Mouse (Mus musculus) CH12.LX (cell line): ENCODE results near the gene Aatf. TPM values are rescaled to one million over a fixed set of nuclear protein-coding genes. Genes with fewer than 3 reads are reported as not detected.
A peak's percentile ranks its signal among the peaks of the same experiment; 100 is the strongest.

Experiments
- DNase-seq: peaks from one replicate; pipeline ENCODE4 v3.0.0-alpha.2; 2013; ENCODE audit errors: extremely low read depth
- H3K27ac ChIP-seq: 2 replicates; pipeline ENCODE4 v1.5.1; 2012; ENCODE audit warnings: low read depth, mild to moderate bottlenecking, control low read depth, moderate library complexity; ENCODE audit not compliant: insufficient read depth
- H3K27me3 ChIP-seq: replicated peaks from 2 replicates; pipeline ENCODE3; 2012; ENCODE audit warnings: inconsistent platforms
- H3K36me3 ChIP-seq, 2 experiments: replicated peaks in 1 of 2; 2 replicates each; pipeline versions ENCODE3 to v1.6.1; 2012; ENCODE audit warnings: inconsistent platforms in 1 of 2, low read length in 1 of 2, mild to moderate bottlenecking in 1 of 2, mixed read lengths in 1 of 2, moderate library complexity in 1 of 2; ENCODE audit not compliant: control insufficient read depth in 1 of 2, insufficient read depth in 1 of 2
- H3K4me1 ChIP-seq, 2 experiments: 2 replicates each; pipeline ENCODE4 v1.6.1; 2012; ENCODE audit warnings: inconsistent platforms in 1 of 2, moderate library complexity in 1 of 2; ENCODE audit not compliant: insufficient read depth in 2 of 2, control insufficient read depth in 1 of 2
- H3K4me2 ChIP-seq: 2 replicates; pipeline ENCODE4 v1.6.1; 2012; ENCODE audit warnings: low read depth, mild to moderate bottlenecking, control low read depth; ENCODE audit not compliant: poor library complexity, insufficient read depth, severe bottlenecking
- H3K4me3 ChIP-seq, 3 experiments: fragments of 150-350 bp in 1 of 3; sonication (generic) in 1 of 3; replicated peaks in 1 of 3; 2 replicates each; pipeline versions ENCODE3 to v1.5.1; 2011 to 2012; ENCODE audit warnings: low read depth in 2 of 3, low read length in 2 of 3, mild to moderate bottlenecking in 2 of 3, moderate library complexity in 2 of 3, control low read depth in 1 of 3, improper control_type of control experiment in 1 of 3, inconsistent platforms in 1 of 3, mixed read lengths in 1 of 3; ENCODE audit not compliant: poor library complexity in 1 of 3
- H3K79me2 ChIP-seq: replicated peaks from 2 replicates; pipeline ENCODE4 v1.6.1; 2012; ENCODE audit warnings: mild to moderate bottlenecking, moderate library complexity; ENCODE audit not compliant: control insufficient read depth, poor library complexity, insufficient read depth, severe bottlenecking; ENCODE audit errors: extremely low read depth
- H3K9ac ChIP-seq: 2 replicates; pipeline ENCODE4 v1.6.1; 2012; ENCODE audit warnings: low read depth, mild to moderate bottlenecking, control low read depth, moderate library complexity; ENCODE audit not compliant: insufficient read depth
- H3K9me3 ChIP-seq: replicated peaks from 2 replicates; pipeline ENCODE3; 2012; ENCODE audit warnings: low read length, inconsistent platforms, mixed read lengths
- CHD1 ChIP-seq: IDR thresholded peaks from 2 replicates; pipeline ENCODE4 v1.6.1; 2012; ENCODE audit warnings: low read depth, low read length, improper control_type of control experiment, inconsistent platforms
- CHD2 ChIP-seq: IDR thresholded peaks from 2 replicates; pipeline ENCODE4 v1.6.1; 2011; ENCODE audit warnings: low read length, improper control_type of control experiment
- EP300 ChIP-seq: IDR thresholded peaks from 2 replicates; pipeline ENCODE4 v1.6.1; 2011; ENCODE audit warnings: low read length, improper control_type of control experiment
- ETS1 ChIP-seq: conservative IDR thresholded peaks from 2 replicates; pipeline ENCODE4 v1.6.1; 2012; ENCODE audit warnings: low read depth, mild to moderate bottlenecking, inconsistent platforms, low read length, improper control_type of control experiment, moderate library complexity
- GABPA ChIP-seq: IDR thresholded peaks from 2 replicates; pipeline ENCODE4 v1.6.1; 2012; ENCODE audit warnings: low read depth, low read length, improper control_type of control experiment, inconsistent platforms; ENCODE audit not compliant: insufficient replicate concordance
- IRF4 ChIP-seq: IDR thresholded peaks from 2 replicates; pipeline ENCODE4 v1.6.1; 2014; ENCODE audit warnings: low read depth, mild to moderate bottlenecking, inconsistent platforms, low read length, improper control_type of control experiment
- JUND ChIP-seq: conservative IDR thresholded peaks from 2 replicates; pipeline ENCODE4 v1.6.1; 2011; ENCODE audit warnings: low read depth, low read length, improper control_type of control experiment
- MAFK ChIP-seq: IDR thresholded peaks from 2 replicates; pipeline ENCODE4 v1.6.1; 2011; ENCODE audit warnings: low read length, improper control_type of control experiment; ENCODE audit not compliant: insufficient replicate concordance
- MAX ChIP-seq: IDR thresholded peaks from 2 replicates; pipeline ENCODE4 v1.6.1; 2011; ENCODE audit warnings: low read length, improper control_type of control experiment
- MAZ ChIP-seq: IDR thresholded peaks from 2 replicates; pipeline ENCODE4 v1.6.1; 2012; ENCODE audit warnings: low read depth, mild to moderate bottlenecking, inconsistent platforms, low read length, improper control_type of control experiment, moderate library complexity
- MXI1 ChIP-seq: IDR thresholded peaks from 2 replicates; pipeline ENCODE4 v1.6.1; 2011; ENCODE audit warnings: mild to moderate bottlenecking, low read depth, low read length, improper control_type of control experiment
- MYC ChIP-seq: IDR thresholded peaks from 2 replicates; pipeline ENCODE4 v1.6.1; 2011; ENCODE audit warnings: low read depth, mild to moderate bottlenecking, improper control_type of control experiment, low read length
- NELFE ChIP-seq: IDR thresholded peaks from 2 replicates; pipeline ENCODE4 v1.6.1; 2011; ENCODE audit warnings: low read depth, low read length, improper control_type of control experiment
- POLR2A ChIP-seq: IDR thresholded peaks from 2 replicates; pipeline ENCODE4 v1.6.1; 2011; ENCODE audit warnings: low read depth, mild to moderate bottlenecking, improper control_type of control experiment, low read length
- POLR2AphosphoS2 ChIP-seq: IDR thresholded peaks from 2 replicates; pipeline ENCODE4 v1.6.1; 2011; ENCODE audit warnings: low read depth, low read length, improper control_type of control experiment
- RAD21 ChIP-seq: IDR thresholded peaks from 2 replicates; pipeline ENCODE4 v1.6.1; 2011; ENCODE audit warnings: low read depth, mild to moderate bottlenecking, low read length, improper control_type of control experiment, moderate library complexity
- RCOR1 ChIP-seq: conservative IDR thresholded peaks from 2 replicates; pipeline ENCODE4 v1.6.1; 2012; ENCODE audit warnings: low read depth, mild to moderate bottlenecking, inconsistent platforms, low read length, improper control_type of control experiment
- SMC3 ChIP-seq: IDR thresholded peaks from 2 replicates; pipeline ENCODE4 v1.6.1; 2011; ENCODE audit warnings: low read depth, low read length, improper control_type of control experiment
- TBP ChIP-seq: conservative IDR thresholded peaks from 2 replicates; pipeline ENCODE4 v1.6.1; 2011; ENCODE audit warnings: low read depth, low read length, improper control_type of control experiment
- USF1 ChIP-seq: IDR thresholded peaks from 2 replicates; pipeline ENCODE4 v1.6.1; 2014; ENCODE audit warnings: low read depth, mild to moderate bottlenecking, inconsistent platforms, low read length, improper control_type of control experiment
- USF2 ChIP-seq: conservative IDR thresholded peaks from 2 replicates; pipeline ENCODE4 v1.6.1; 2011; ENCODE audit warnings: low read depth, low read length, improper control_type of control experiment
- ZKSCAN1 ChIP-seq: IDR thresholded peaks from 2 replicates; pipeline ENCODE4 v1.6.1; 2012; ENCODE audit warnings: low read depth, inconsistent platforms, low read length, improper control_type of control experiment, borderline replicate concordance
- dilution Hi-C: fragments of 300-500 bp; cut with MboI; formaldehyde crosslinking; loops from 2 replicates; pipeline ENCODE4 v1.14.3; 2020; ENCODE audit warnings: low sequenced_read_pairs; ENCODE audit not compliant: extremely low pct_unique_long_range_greater_than_20kb, extremely low pct_ligation_motif_present
- in situ Hi-C: fragments of 300-500 bp; cut with MboI; formaldehyde crosslinking; loops from 3 replicates; pipeline ENCODE4 v1.14.3; 2019; ENCODE audit warnings: low sequenced_read_pairs, low pct_ligation_motif_present, low pct_unique_long_range_greater_than_20kb, mixed read lengths
- polyA plus RNA-seq: library from polyadenylated mRNA; unstranded; fragments of >175 nt; gene quantifications from 2 replicates; pipeline ENCODE4 v1.2.1, GENCODE M21; 2012; ENCODE audit warnings: low read depth; ENCODE audit not compliant: insufficient read length
- total RNA-seq, 2 experiments: library from RNA; depleted of rRNA; stranded (reverse); fragments of 300-350 nt in 1 of 2; fragments of >200 nt in 1 of 2; gene quantifications; 2 replicates each; pipeline ENCODE4 v1.2.3; 2012 to 2014

Gene Aatf
- total and polyA plus RNA-seq, 3 experiments: 69.8 to 112 (median 71.7) TPM

GRCm38 (mm10) chr11:84525421-84526274, 12.3 kb upstream of the Aatf start, which contains the start of gene Lhx1:
Lhx1 (minus strand) TSS chr11:84525535.
- dilution Hi-C loops: no loop called here
- DNase-seq: no peak
- Histone ChIP-seq H3K27ac (no peak within 1 kb of the TSS), H3K4me1 (no peaks in the 10 kb centered on the region), H3K9ac (no peak within 1 kb of the TSS; the same call in 1 of the 2 replicates), H3K4me3 (peak within 1 kb of the TSS in 2 of 3 experiments; percentile 10 to 53), H3K79me2 (no peaks in the 10 kb centered on the region), H3K27me3 (peaks cover 59% of the 10 kb centered on the region), H3K9me3 (peaks cover 53% of the 10 kb centered on the region), H3K36me3 (no peaks in the 10 kb centered on the region), H3K4me2 (peak within 1 kb of the TSS; percentile 39)
- TF ChIP-seq MAFK: no peak
- no peak for TF ChIP-seq CHD2
- TF ChIP-seq ETS1: no peak
- no peak for TF ChIP-seq USF2
- no peak for TF ChIP-seq NELFE
- TF ChIP-seq ZKSCAN1: no peak
- TF ChIP-seq MAX: no peak
- no peak for TF ChIP-seq GABPA
- TF ChIP-seq MAZ: no peak
- no peak for TF ChIP-seq SMC3
- TF ChIP-seq MXI1: no peak
- no peak for TF ChIP-seq USF1
- TF ChIP-seq RCOR1: no peak
- no peak for TF ChIP-seq POLR2A
- TF ChIP-seq POLR2AphosphoS2: no peak
- TF ChIP-seq TBP: no peak
- no peak for TF ChIP-seq IRF4
- TF ChIP-seq JUND: no peak
- in situ Hi-C loops: no loop called here

GRCm38 (mm10) chr11:84524511-84525270, 11.4 kb upstream of the Aatf start:
- Histone ChIP-seq H3K36me3 (no peaks in the 10 kb centered on the region), H3K27ac (no peak overlapping the region)
- in situ Hi-C loops: no loop called here
- TF ChIP-seq IRF4 (no peak), MYC (no peak), ETS1 (no peak), RAD21 (no peak), EP300 (no peak), CHD1 (no peak)
- TF ChIP-seq, all 38 proteins: peak for 0
- dilution Hi-C loops: no loop called here
- H3K4me1 ChIP-seq: no peaks in the 10 kb centered on the region
- no peak overlapping the region for H3K9ac ChIP-seq
- peaks cover 53% of the 10 kb centered on the region for H3K9me3 ChIP-seq
- DNase-seq: no peak
- H3K4me3 ChIP-seq: no peak overlapping the region
- H3K4me2 ChIP-seq: peak overlapping the region; percentile 39
- no peaks in the 10 kb centered on the region for H3K79me2 ChIP-seq
- H3K27me3 ChIP-seq: peaks cover 50% of the 10 kb centered on the region
